Mouse (Mus musculus) kidney, postnatal 14 days (tissue): Measurements from ENCODE around the gene 4921536K21Rik.
A peak's percentile ranks its signal among the peaks of the same experiment; 100 is the strongest.
"Not testable (repeated sequence)": the region's sequence is repeated elsewhere in the genome, so short reads cannot be mapped to it uniquely, and the experiment has no call there.

Experiments
- DNase-seq: peaks from one replicate; pipeline ENCODE4 v3.0.0; 2022; ENCODE audit warnings: mixed read lengths

The 4921536K21Rik gene

GRCm38 (mm10) chr11:3894406-3895281 lies at the start of gene 4921536K21Rik, which contains the start of gene Dusp18:
TSS of gene 4921536K21Rik (minus strand) at chr11:3895098.
TSS of gene Dusp18 (plus strand) at chr11:3895240.
- peak; percentile 95 for DNase-seq

GRCm38 (mm10) chr11:3941371-3941770 lies 46.5 kb upstream of the 4921536K21Rik start:
- no peak for DNase-seq

GRCm38 (mm10) chr11:3937321-3937874 lies 42.5 kb upstream of the 4921536K21Rik start:
- peak; percentile 75 for DNase-seq

GRCm38 (mm10) chr11:3936318-3936717 lies 41.4 kb upstream of the 4921536K21Rik start:
- no peak for DNase-seq

- peak; percentile 46 for DNase-seq
These were observed 40.2 kb upstream of the 4921536K21Rik start for GRCm38 (mm10) chr11:3935135-3935534.

- no peak for DNase-seq
These were observed 38.9 kb upstream of the 4921536K21Rik start for GRCm38 (mm10) chr11:3933756-3934285.

GRCm38 (mm10) chr11:3931511-3932211 lies 36.8 kb upstream of the 4921536K21Rik start, which contains the start of gene Tcn2:
TSS of gene Tcn2 (minus strand) at chr11:3932159.
- peak; percentile 96 for DNase-seq

GRCm38 (mm10) chr11:3930931-3931330 lies 36.0 kb upstream of the 4921536K21Rik start:
- DNase-seq, result no peak

- DNase-seq, result no peak
These were observed 35.1 kb upstream of the 4921536K21Rik start for GRCm38 (mm10) chr11:3930019-3930418.

- no peak for DNase-seq
These were observed 31.0 kb upstream of the 4921536K21Rik start for GRCm38 (mm10) chr11:3925916-3926315.

- DNase-seq, result no peak
These were observed 27.8 kb upstream of the 4921536K21Rik start for GRCm38 (mm10) chr11:3922731-3923130.

GRCm38 (mm10) chr11:3922115-3922514 lies 27.2 kb upstream of the 4921536K21Rik start:
- no peak for DNase-seq

- peak; percentile 56 for DNase-seq
These were observed 26.5 kb upstream of the 4921536K21Rik start for GRCm38 (mm10) chr11:3921281-3921850.

- DNase-seq, result no peak
These were observed 25.6 kb upstream of the 4921536K21Rik start for GRCm38 (mm10) chr11:3920476-3920875.

- peak; percentile 44 for DNase-seq
These were observed 23.8 kb upstream of the 4921536K21Rik start for GRCm38 (mm10) chr11:3918738-3919137.

- DNase-seq, result peak; percentile 84
These were observed 19.4 kb upstream of the 4921536K21Rik start, which contains the start of gene Slc35e4 for GRCm38 (mm10) chr11:3914109-3914840. TSS of gene Slc35e4 (minus strand) at chr11:3914664.

- peak; percentile 95 for DNase-seq
These were observed 18.6 kb upstream of the 4921536K21Rik start for GRCm38 (mm10) chr11:3913316-3914108.

- DNase-seq, result peak; percentile 44
These were observed 18.0 kb upstream of the 4921536K21Rik start for GRCm38 (mm10) chr11:3912875-3913271.

- DNase-seq, result no peak
These were observed 17.4 kb upstream of the 4921536K21Rik start for GRCm38 (mm10) chr11:3912100-3912874.

- not testable (repeated sequence) for DNase-seq
These were observed 16.5 kb upstream of the 4921536K21Rik start for GRCm38 (mm10) chr11:3911440-3911839.
